Mouse (Mus musculus): ENCODE results near the gene Serinc2. TPM values are rescaled to one million over a fixed set of nuclear protein-coding genes. Genes with fewer than 3 reads are reported as not detected.

Gene Serinc2
- total and polyA plus RNA-seq, 2 experiments from 2014 or later: 1.3 TPM

GRCm38 (mm10) chr4:130220176-130220575, 58.8 kb downstream of the Serinc2 start:
- H3K9me3 ChIP-seq (replicated peaks; ENCODE audit: control insufficient read depth, low read length): no peaks in the 10 kb centered on the region
- no peaks in the 10 kb centered on the region for H3K4me1 ChIP-seq (ENCODE audit: control insufficient read depth, insufficient read depth)
- no peak overlapping the region for H3K4me3 ChIP-seq (ENCODE audit: low read depth, low read length)
- H3K9ac ChIP-seq (replicated peaks; ENCODE audit: low read depth, low read length): no peak overlapping the region
- no peak overlapping the region for H3K27ac ChIP-seq (ENCODE audit: low read depth)
- H3K4me2 ChIP-seq (ENCODE audit: low read depth, low read length): no peak overlapping the region
- no peaks in the 10 kb centered on the region for H3K27me3 ChIP-seq (ENCODE audit: control insufficient read depth, insufficient read depth, low read length)
- no peak for TF ChIP-seq EP300 (IDR thresholded peaks at IDR 0.05; ENCODE audit: low read depth)
- no peak for TF ChIP-seq CTCF (IDR thresholded peaks at IDR 0.05; ENCODE audit: low read depth)
- no peak for DNase-seq (ENCODE audit: low spot score)
- H3K36me3 ChIP-seq (replicated peaks; ENCODE audit: control insufficient read depth, insufficient read depth, low read length): no peaks in the 10 kb centered on the region
- WGBS: 72% methylated on average over 9 of the region's 9 CpGs
- no peak for ATAC-seq (ENCODE audit: insufficient read depth, low read depth)

DNA sequence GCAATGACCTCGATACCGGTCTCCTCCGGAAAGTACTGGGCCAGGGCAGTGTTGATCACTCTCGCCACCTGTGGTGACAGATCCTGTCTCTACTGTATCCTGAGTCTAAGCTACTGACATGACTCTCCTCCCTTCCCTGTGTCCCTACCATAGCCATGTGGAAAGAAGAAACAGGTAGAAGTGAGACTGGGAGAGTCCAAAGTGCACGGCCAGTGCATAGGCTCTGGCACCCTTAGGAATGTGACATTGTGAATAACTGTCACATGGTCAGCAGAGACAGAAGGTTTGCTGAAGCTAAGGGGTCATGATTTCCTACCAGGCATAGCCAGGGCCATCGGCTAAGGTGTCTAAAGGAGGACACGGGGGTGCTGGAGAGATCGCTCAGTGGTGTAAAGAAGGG, 63.6 kb downstream of the Serinc2 start:
- Histone ChIP-seq H3K27ac (ENCODE audit: low read depth) (no peak overlapping the region), H3K4me2 (ENCODE audit: low read depth, low read length) (no peak overlapping the region), H3K9ac (replicated peaks; ENCODE audit: low read depth, low read length) (no peak overlapping the region), H3K4me1 (ENCODE audit: control insufficient read depth, insufficient read depth) (no peaks in the 10 kb centered on the region), H3K9me3 (replicated peaks; ENCODE audit: control insufficient read depth, low read length) (no peaks in the 10 kb centered on the region), H3K27me3 (ENCODE audit: control insufficient read depth, insufficient read depth, low read length) (no peaks in the 10 kb centered on the region), H3K36me3 (replicated peaks; ENCODE audit: control insufficient read depth, insufficient read depth, low read length) (no peaks in the 10 kb centered on the region), H3K4me3 (ENCODE audit: low read depth, low read length) (no peak overlapping the region)
- 78% methylated on average over 8 of the region's 8 CpGs for WGBS
- DNase-seq (ENCODE audit: low spot score) (no peak), ATAC-seq (ENCODE audit: insufficient read depth, low read depth) (no peak)
- no peak for TF ChIP-seq CTCF (IDR thresholded peaks at IDR 0.05; ENCODE audit: low read depth)
- no peak for TF ChIP-seq EP300 (IDR thresholded peaks at IDR 0.05; ENCODE audit: low read depth)

DNA sequence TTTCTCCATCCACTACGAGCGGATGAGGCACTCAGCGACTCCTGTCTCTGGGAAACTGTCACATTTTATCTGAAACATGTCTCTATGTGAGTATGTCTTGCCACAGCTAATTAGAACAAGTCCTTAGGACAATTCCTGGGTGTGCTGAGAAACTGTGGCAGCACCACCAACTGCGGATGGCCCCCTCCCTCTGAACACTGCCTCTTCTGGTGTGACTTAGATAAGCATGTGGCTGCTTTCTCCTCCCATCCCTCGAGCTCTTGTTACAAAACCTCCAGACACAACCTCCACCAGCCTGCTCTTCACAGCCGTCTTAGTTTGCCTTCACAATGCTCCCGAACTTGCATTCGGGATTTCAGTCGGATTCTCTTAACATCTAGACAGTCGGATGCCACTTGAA, 65.1 kb downstream of the Serinc2 start:
- DNase-seq (ENCODE audit: low spot score) (no peak), ATAC-seq (ENCODE audit: insufficient read depth, low read depth) (no peak)
- 63% methylated on average over 10 of the region's 10 CpGs for WGBS
- H3K9me3 ChIP-seq (replicated peaks; ENCODE audit: control insufficient read depth, low read length): no peaks in the 10 kb centered on the region
- H3K27ac ChIP-seq (ENCODE audit: low read depth): no peak overlapping the region
- H3K4me2 ChIP-seq (ENCODE audit: low read depth, low read length): no peak overlapping the region
- H3K4me1 ChIP-seq (ENCODE audit: control insufficient read depth, insufficient read depth): no peaks in the 10 kb centered on the region
- no peaks in the 10 kb centered on the region for H3K36me3 ChIP-seq (replicated peaks; ENCODE audit: control insufficient read depth, insufficient read depth, low read length)
- H3K4me3 ChIP-seq (ENCODE audit: low read depth, low read length): no peak overlapping the region
- H3K27me3 ChIP-seq (ENCODE audit: control insufficient read depth, insufficient read depth, low read length): no peaks in the 10 kb centered on the region
- no peak overlapping the region for H3K9ac ChIP-seq (replicated peaks; ENCODE audit: low read depth, low read length)
- no peak for TF ChIP-seq CTCF (IDR thresholded peaks at IDR 0.05; ENCODE audit: low read depth)
- TF ChIP-seq EP300 (IDR thresholded peaks at IDR 0.05; ENCODE audit: low read depth): no peak

DNA sequence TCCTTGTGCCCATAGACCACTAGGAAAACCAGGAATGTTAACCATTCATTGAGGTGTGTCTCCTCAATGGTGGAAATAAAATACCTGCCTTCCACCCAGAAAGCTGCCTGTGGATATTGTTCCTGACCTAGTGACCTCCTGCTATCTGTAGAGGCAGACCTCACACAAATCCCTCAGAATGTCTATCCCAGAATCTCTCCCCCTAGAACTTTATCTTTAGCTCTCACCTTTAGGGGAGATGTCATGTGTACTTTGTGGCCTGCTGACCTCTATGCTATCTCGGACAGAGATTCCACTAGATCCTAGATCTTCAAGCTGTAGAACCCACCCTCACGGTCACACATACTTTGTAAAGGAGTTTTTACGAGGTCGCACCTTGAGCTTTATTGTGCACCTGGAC, 65.8 kb downstream of the Serinc2 start:
- 74% methylated on average over 4 of the region's 4 CpGs for WGBS
- Histone ChIP-seq H3K36me3 (replicated peaks; ENCODE audit: control insufficient read depth, insufficient read depth, low read length) (no peaks in the 10 kb centered on the region), H3K4me2 (ENCODE audit: low read depth, low read length) (no peak overlapping the region), H3K4me1 (ENCODE audit: control insufficient read depth, insufficient read depth) (no peaks in the 10 kb centered on the region), H3K27me3 (ENCODE audit: control insufficient read depth, insufficient read depth, low read length) (no peaks in the 10 kb centered on the region), H3K9me3 (replicated peaks; ENCODE audit: control insufficient read depth, low read length) (no peaks in the 10 kb centered on the region), H3K27ac (ENCODE audit: low read depth) (no peak overlapping the region), H3K4me3 (ENCODE audit: low read depth, low read length) (no peak overlapping the region), H3K9ac (replicated peaks; ENCODE audit: low read depth, low read length) (no peak overlapping the region)
- TF ChIP-seq CTCF (IDR thresholded peaks at IDR 0.05; ENCODE audit: low read depth) (no peak), EP300 (IDR thresholded peaks at IDR 0.05; ENCODE audit: low read depth) (no peak)
- ATAC-seq (ENCODE audit: insufficient read depth, low read depth) (no peak), DNase-seq (ENCODE audit: low spot score) (no peak)

DNA sequence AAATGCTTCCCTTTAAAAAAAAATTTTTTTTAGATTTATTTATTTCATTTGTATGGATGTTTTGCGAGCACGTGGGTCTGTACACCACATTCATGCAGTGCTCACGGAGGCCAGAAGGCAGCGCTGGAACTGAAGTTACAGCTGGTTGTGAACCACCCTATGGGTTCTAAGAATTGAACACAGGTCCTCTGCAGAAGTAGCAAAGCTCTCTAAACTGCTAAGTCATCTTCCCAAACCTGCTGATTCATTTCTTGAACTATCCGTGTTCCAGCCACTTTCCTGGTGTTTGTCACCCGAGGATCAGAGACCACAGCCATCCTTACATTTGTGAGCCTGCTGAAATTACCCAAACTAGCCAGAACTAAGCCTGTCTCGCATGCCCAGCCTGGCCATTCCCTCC, 66.6 kb downstream of the Serinc2 start:
- Histone ChIP-seq H3K9ac (replicated peaks; ENCODE audit: low read depth, low read length) (no peak overlapping the region), H3K4me2 (ENCODE audit: low read depth, low read length) (no peak overlapping the region), H3K4me3 (ENCODE audit: low read depth, low read length) (no peak overlapping the region), H3K27me3 (ENCODE audit: control insufficient read depth, insufficient read depth, low read length) (no peaks in the 10 kb centered on the region), H3K4me1 (ENCODE audit: control insufficient read depth, insufficient read depth) (no peaks in the 10 kb centered on the region), H3K36me3 (replicated peaks; ENCODE audit: control insufficient read depth, insufficient read depth, low read length) (no peaks in the 10 kb centered on the region), H3K9me3 (replicated peaks; ENCODE audit: control insufficient read depth, low read length) (no peaks in the 10 kb centered on the region), H3K27ac (ENCODE audit: low read depth) (no peak overlapping the region)
- no peak for TF ChIP-seq CTCF (IDR thresholded peaks at IDR 0.05; ENCODE audit: low read depth)
- no peak for ATAC-seq (ENCODE audit: insufficient read depth, low read depth)
- WGBS: 74% methylated on average over 7 of the region's 7 CpGs
- DNase-seq (ENCODE audit: low spot score): no peak

DNA sequence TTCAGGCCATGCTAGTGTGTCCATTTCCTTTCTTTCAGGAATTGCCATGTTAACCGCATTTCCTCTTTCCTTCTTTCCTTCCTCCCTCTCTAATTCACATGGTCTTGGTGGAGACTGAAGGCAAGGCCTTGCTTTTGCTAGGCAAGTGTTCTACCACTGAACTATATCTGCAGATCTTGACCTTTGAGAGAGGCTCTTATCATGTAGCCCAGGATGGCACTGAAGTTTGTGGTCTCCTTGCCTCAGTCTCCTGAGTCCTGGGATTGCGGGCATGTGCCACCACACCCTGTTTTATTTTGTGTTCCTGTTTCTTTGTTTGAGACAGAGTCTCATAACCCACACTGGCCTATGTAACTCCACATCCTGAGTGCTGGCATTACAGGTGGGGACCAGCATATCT, 67.1 kb downstream of the Serinc2 start:
- Histone ChIP-seq H3K9ac (replicated peaks; ENCODE audit: low read depth, low read length) (no peak overlapping the region), H3K27ac (ENCODE audit: low read depth) (no peak overlapping the region), H3K4me3 (ENCODE audit: low read depth, low read length) (no peak overlapping the region), H3K9me3 (replicated peaks; ENCODE audit: control insufficient read depth, low read length) (no peaks in the 10 kb centered on the region), H3K36me3 (replicated peaks; ENCODE audit: control insufficient read depth, insufficient read depth, low read length) (no peaks in the 10 kb centered on the region), H3K27me3 (ENCODE audit: control insufficient read depth, insufficient read depth, low read length) (no peaks in the 10 kb centered on the region), H3K4me1 (ENCODE audit: control insufficient read depth, insufficient read depth) (no peaks in the 10 kb centered on the region), H3K4me2 (ENCODE audit: low read depth, low read length) (no peak overlapping the region)
- no peak for TF ChIP-seq EP300 (IDR thresholded peaks at IDR 0.05; ENCODE audit: low read depth)
- no peak for TF ChIP-seq CTCF (IDR thresholded peaks at IDR 0.05; ENCODE audit: low read depth)
- WGBS: 84% methylated on average over 2 of the region's 2 CpGs
- ATAC-seq (ENCODE audit: insufficient read depth, low read depth) (no peak), DNase-seq (ENCODE audit: low spot score) (no peak)

Other genes with a start within 250 kb of the Serinc2 start
- gene Col16a1, start 231.4 kb downstream of the Serinc2 start, total RNA-seq (2014; rRNA removed; ENCODE audit: low replicate concordance): 21.6 and 67.5 TPM in 2 replicates
- gene Col16a1, start 231.4 kb downstream of the Serinc2 start, polyA plus RNA-seq (2015; fragmentation: Nextera tagmentation; extraction: Ambion mirVana): 9.9 and 11.6 TPM in 2 replicates
- gene Pef1, start 176.6 kb downstream of the Serinc2 start, total RNA-seq (2014; rRNA removed; ENCODE audit: low replicate concordance): 70.8 and 98.8 TPM in 2 replicates
- 49.2 and 50.7 TPM in 2 replicates for gene Pef1, start 176.6 kb downstream of the Serinc2 start, polyA plus RNA-seq (2015; fragmentation: Nextera tagmentation; extraction: Ambion mirVana)
- gene Hcrtr1, start 139.8 kb downstream of the Serinc2 start, total RNA-seq (2014; rRNA removed; ENCODE audit: low replicate concordance): not detected in 2 replicates
- not detected in 2 replicates for gene Hcrtr1, start 139.8 kb downstream of the Serinc2 start, polyA plus RNA-seq (2015; fragmentation: Nextera tagmentation; extraction: Ambion mirVana)
- gene Tinagl1, start 104.1 kb downstream of the Serinc2 start, total RNA-seq (2014; rRNA removed; ENCODE audit: low replicate concordance): 128 and 168 TPM in 2 replicates
- 56.1 and 61.3 TPM in 2 replicates for gene Tinagl1, start 104.1 kb downstream of the Serinc2 start, polyA plus RNA-seq (2015; fragmentation: Nextera tagmentation; extraction: Ambion mirVana)
- not detected in 2 replicates for gene Gm853, start 56.8 kb downstream of the Serinc2 start, total RNA-seq (2014; rRNA removed; ENCODE audit: low replicate concordance)
- gene Gm853, start 56.8 kb downstream of the Serinc2 start, polyA plus RNA-seq (2015; fragmentation: Nextera tagmentation; extraction: Ambion mirVana): not detected in 2 replicates
- gene Fabp3, start 29.4 kb upstream of the Serinc2 start, total RNA-seq (2014; rRNA removed; ENCODE audit: low replicate concordance): 2,071 and 3,924 TPM in 2 replicates
- 10,729 and 11,746 TPM in 2 replicates for gene Fabp3, start 29.4 kb upstream of the Serinc2 start, polyA plus RNA-seq (2015; fragmentation: Nextera tagmentation; extraction: Ambion mirVana)
- not detected in 2 replicates for gene Gm10570, start 29.5 kb upstream of the Serinc2 start, total RNA-seq (2014; rRNA removed; ENCODE audit: low replicate concordance)
- gene Gm10570, start 29.5 kb upstream of the Serinc2 start, polyA plus RNA-seq (2015; fragmentation: Nextera tagmentation; extraction: Ambion mirVana): 2.1 and 2.8 TPM in 2 replicates
- gene Zcchc17, start 80.7 kb upstream of the Serinc2 start, total RNA-seq (2014; rRNA removed; ENCODE audit: low replicate concordance): 19.6 and 20.0 TPM in 2 replicates
- 39.6 and 46.8 TPM in 2 replicates for gene Zcchc17, start 80.7 kb upstream of the Serinc2 start, polyA plus RNA-seq (2015; fragmentation: Nextera tagmentation; extraction: Ambion mirVana)
- gene Snrnp40, start 80.9 kb upstream of the Serinc2 start, total RNA-seq (2014; rRNA removed; ENCODE audit: low replicate concordance): 36.8 and 39.2 TPM in 2 replicates
- 41.2 and 41.4 TPM in 2 replicates for gene Snrnp40, start 80.9 kb upstream of the Serinc2 start, polyA plus RNA-seq (2015; fragmentation: Nextera tagmentation; extraction: Ambion mirVana)

Measured in heart, postnatal 0 days (tissue).